Mouse (Mus musculus): ENCODE measurements around the gene Epha8. TPM values are rescaled to one million over a fixed set of nuclear protein-coding genes. Genes with fewer than 3 reads are reported as not detected.

Gene Epha8
- polyA plus RNA-seq, 1 experiment from 2014 or later: not detected

Other genes starting within 250 kb of the Epha8 start
- gene Ephb2, start 120.8 kb downstream of the Epha8 start, polyA plus RNA-seq (2018): 0.07 to 0.10 TPM in 2 of 3 replicates, not detected in the other
- 3,433 to 4,548 TPM (median 3,856 TPM) in 3 replicates for gene C1qb, start 70.6 kb downstream of the Epha8 start, polyA plus RNA-seq (2018)
- gene C1qc, start 63.8 kb downstream of the Epha8 start, polyA plus RNA-seq (2018): 1,305 to 3,254 TPM (median 2,696 TPM) in 3 replicates
- gene C1qa, start 58.0 kb downstream of the Epha8 start, polyA plus RNA-seq (2018): 239 to 760 TPM (median 518 TPM) in 3 replicates
- gene Zbtb40, start 92.0 kb upstream of the Epha8 start, polyA plus RNA-seq (2018): 2.4 to 4.8 TPM (median 4.3 TPM) in 3 replicates